Mouse (Mus musculus) heart, postnatal 0 days (tissue): ENCODE data around the gene 1700003F12Rik. TPM values are rescaled to one million over a fixed set of nuclear protein-coding genes. Genes with fewer than 3 reads are reported as not detected.

Source experiments
- ATAC-seq: fragments of 200-750 bp; cut with Nextera tagmentation; 2 replicates; pipeline ENCODE4 v1.8.0; 2017; ENCODE audit warnings: low read depth, moderate number of reproducible peaks, moderate library complexity; ENCODE audit not compliant: insufficient read depth
- DNase-seq: peaks from one replicate; pipeline ENCODE4 v3.0.0-alpha.2; 2016; ENCODE audit warnings: low spot score
- H3K27ac ChIP-seq: fragments of 300-500 bp; sonication (generic); 2 replicates; pipeline ENCODE4 v1.5.1; 2014; ENCODE audit warnings: low read depth, mild to moderate bottlenecking
- H3K27me3 ChIP-seq: fragments of 300-500 bp; sonication (generic); 2 replicates; pipeline ENCODE4 v1.6.1; 2014; ENCODE audit warnings: low read length, mixed read lengths; ENCODE audit not compliant: control insufficient read depth, insufficient read depth
- H3K36me3 ChIP-seq: fragments of 300-500 bp; sonication (generic); replicated peaks from 2 replicates; pipeline ENCODE4 v1.6.1; 2014; ENCODE audit warnings: low read length, mixed read lengths; ENCODE audit not compliant: control insufficient read depth, insufficient read depth
- H3K4me1 ChIP-seq: fragments of 300-500 bp; sonication (generic); 2 replicates; pipeline ENCODE4 v1.6.1; 2014; ENCODE audit warnings: antibody characterized with exemption; ENCODE audit not compliant: control insufficient read depth, insufficient read depth
- H3K4me2 ChIP-seq: fragments of 300-500 bp; sonication (generic); 2 replicates; pipeline ENCODE4 v1.6.1; 2014; ENCODE audit warnings: low read depth, mild to moderate bottlenecking, low read length, moderate library complexity
- H3K4me3 ChIP-seq: fragments of 300-500 bp; sonication (generic); 2 replicates; pipeline ENCODE4 v1.5.1; 2014; ENCODE audit warnings: low read depth, low read length
- H3K9ac ChIP-seq: fragments of 300-500 bp; sonication (generic); replicated peaks from 2 replicates; pipeline ENCODE4 v1.6.1; 2014; ENCODE audit warnings: low read depth, low read length, mixed read lengths
- H3K9me3 ChIP-seq: fragments of 300-500 bp; sonication (generic); replicated peaks from 2 replicates; pipeline ENCODE4 v1.6.1; 2016; ENCODE audit warnings: low read length; ENCODE audit not compliant: control insufficient read depth
- CTCF ChIP-seq: IDR thresholded peaks from 2 replicates; pipeline ENCODE4 v1.5.1; 2016; ENCODE audit warnings: antibody characterized with exemption, control low read depth, low read depth
- EP300 ChIP-seq: IDR thresholded peaks from 2 replicates; pipeline ENCODE4 v1.6.1; 2016; ENCODE audit warnings: antibody characterized with exemption, low read depth
- WGBS: fragments of 180-500 bp; shearing (Covaris S2); extraction: QIAGEN DNeasy Blood & Tissue Kit; methylation state at CpG from one replicate; pipeline ENCODE4 v1.1.7; 2014; 5-methylcytosine and 5-hydroxymethylcytosine counted together
- polyA plus RNA-seq: library from polyadenylated mRNA; unstranded; fragments of >200 nt; fragmentation: Nextera tagmentation; extraction: Ambion mirVana; gene quantifications from 2 replicates; pipeline ENCODE4 v1.2.1, GENCODE M21; 2015
- total RNA-seq: library from RNA; depleted of rRNA; stranded (reverse); fragments of >200 nt; gene quantifications from 2 replicates; pipeline ENCODE4 v1.2.3, GENCODE M21; 2014; ENCODE audit warnings: low replicate concordance

The 1700003F12Rik gene
- total and polyA plus RNA-seq, 2 experiments from 2014 or later: 1.1 to 2.0 TPM

- no peak for TF ChIP-seq EP300
- no peak for TF ChIP-seq CTCF
These were observed 8.2 kb upstream of the 1700003F12Rik start for GRCm38 (mm10) chr2:154538710-154539109.

GRCm38 (mm10) chr2:154539720-154540119 lies 7.2 kb upstream of the 1700003F12Rik start:
- 78% methylated on average over 3 of the region's 3 CpGs for WGBS
- 0 out of 2 replicates have a peak, but pooled peaks cover 5% of the 10 kb centered on the region for H3K4me1 ChIP-seq
- no peaks in the 10 kb centered on the region for H3K27me3 ChIP-seq
- H3K4me2 ChIP-seq: no peak overlapping the region
- H3K36me3 ChIP-seq: peaks cover 23% of the 10 kb centered on the region
- TF ChIP-seq CTCF (peak; percentile 67), EP300 (no peak)
- H3K4me3 ChIP-seq: no peak overlapping the region
- no peak for ATAC-seq
- no peak overlapping the region for H3K9ac ChIP-seq
- H3K27ac ChIP-seq: no peak overlapping the region
- peak; percentile 52 for DNase-seq
- H3K9me3 ChIP-seq: no peaks in the 10 kb centered on the region

More at GRCm38 (mm10) chr2:154538710-154539109, 8.2 kb upstream of the 1700003F12Rik start:
- WGBS: 18% methylated on average over 3 of the region's 3 CpGs
- no peaks in the 10 kb centered on the region for H3K27me3 ChIP-seq
- no peak overlapping the region for H3K9ac ChIP-seq
- H3K27ac ChIP-seq: no peak overlapping the region
- H3K4me3 ChIP-seq: no peak overlapping the region
- H3K4me1 ChIP-seq: 0 out of 2 replicates have a peak, but pooled peaks cover 4% of the 10 kb centered on the region
- no peak for DNase-seq
- no peaks in the 10 kb centered on the region for H3K9me3 ChIP-seq
- H3K36me3 ChIP-seq: peaks cover 30% of the 10 kb centered on the region
- H3K4me2 ChIP-seq: no peak overlapping the region
- no peak for ATAC-seq

- Histone ChIP-seq H3K9me3 (no peaks in the 10 kb centered on the region), H3K4me3 (no peak overlapping the region), H3K4me1 (0 out of 2 replicates have a peak, but pooled peaks cover 5% of the 10 kb centered on the region), H3K36me3 (peaks cover 5% of the 10 kb centered on the region; the same call in 1 of the 2 replicates), H3K27ac (no peak overlapping the region), H3K4me2 (no peak overlapping the region), H3K27me3 (no peaks in the 10 kb centered on the region), H3K9ac (no peak overlapping the region)
- 78% methylated on average over 2 of the region's 2 CpGs for WGBS
- TF ChIP-seq EP300 (no peak), CTCF (no peak)
- DNase-seq (no peak), ATAC-seq (no peak)
These were observed 5.3 kb upstream of the 1700003F12Rik start for GRCm38 (mm10) chr2:154541630-154542029.

- no peaks in the 10 kb centered on the region for H3K9me3 ChIP-seq
- DNase-seq (no peak), ATAC-seq (peak; percentile 17; the same call in 1 of the 2 replicates)
- H3K4me2 ChIP-seq: no peak overlapping the region
- WGBS: 78% methylated on average over 9 of the region's 9 CpGs
- no peak overlapping the region for H3K4me3 ChIP-seq
- 0 out of 2 replicates have a peak, but pooled peaks cover 5% of the 10 kb centered on the region for H3K4me1 ChIP-seq
- no peak overlapping the region for H3K27ac ChIP-seq
- TF ChIP-seq EP300 (no peak), CTCF (no peak)
- no peaks in the 10 kb centered on the region for H3K36me3 ChIP-seq
- no peak overlapping the region for H3K9ac ChIP-seq
- H3K27me3 ChIP-seq: no peaks in the 10 kb centered on the region
These were observed 3.1 kb upstream of the 1700003F12Rik start for GRCm38 (mm10) chr2:154543567-154544347.

GRCm38 (mm10) chr2:154548688-154549087 lies 1.8 kb downstream of the 1700003F12Rik start:
- 61% methylated on average over 3 of the region's 3 CpGs for WGBS
- DNase-seq: peak; percentile 7
- peaks cover 21% of the 10 kb centered on the region for H3K4me1 ChIP-seq
- no peak for TF ChIP-seq CTCF
- TF ChIP-seq EP300: no peak
- no peaks in the 10 kb centered on the region for H3K36me3 ChIP-seq
- H3K4me2 ChIP-seq: peak overlapping the region; percentile 65
- H3K27me3 ChIP-seq: peaks cover 20% of the 10 kb centered on the region
- no peak overlapping the region for H3K4me3 ChIP-seq
- no peak for ATAC-seq
- no peaks in the 10 kb centered on the region for H3K9me3 ChIP-seq
- no peak overlapping the region for H3K27ac ChIP-seq
- no peak overlapping the region for H3K9ac ChIP-seq
